Mouse (Mus musculus): ENCODE measurements around the gene Actn1.

- no peak for TF ChIP-seq CTCF (IDR thresholded peaks at IDR 0.05; ENCODE audit: insufficient read depth, low read length)
- TF ChIP-seq POLR2A (IDR thresholded peaks at IDR 0.05; ENCODE audit: borderline replicate concordance, extremely low read depth, low read depth, low read length) = no peak
Observed at GRCm38 (mm10) chr12:80210791-80211612, 49.2 kb downstream of the Actn1 start.

Data from lung, adult 2 months (tissue).